8 mouse cellular contexts compared by ENCODE assay signal in the genomic region with DNA sequence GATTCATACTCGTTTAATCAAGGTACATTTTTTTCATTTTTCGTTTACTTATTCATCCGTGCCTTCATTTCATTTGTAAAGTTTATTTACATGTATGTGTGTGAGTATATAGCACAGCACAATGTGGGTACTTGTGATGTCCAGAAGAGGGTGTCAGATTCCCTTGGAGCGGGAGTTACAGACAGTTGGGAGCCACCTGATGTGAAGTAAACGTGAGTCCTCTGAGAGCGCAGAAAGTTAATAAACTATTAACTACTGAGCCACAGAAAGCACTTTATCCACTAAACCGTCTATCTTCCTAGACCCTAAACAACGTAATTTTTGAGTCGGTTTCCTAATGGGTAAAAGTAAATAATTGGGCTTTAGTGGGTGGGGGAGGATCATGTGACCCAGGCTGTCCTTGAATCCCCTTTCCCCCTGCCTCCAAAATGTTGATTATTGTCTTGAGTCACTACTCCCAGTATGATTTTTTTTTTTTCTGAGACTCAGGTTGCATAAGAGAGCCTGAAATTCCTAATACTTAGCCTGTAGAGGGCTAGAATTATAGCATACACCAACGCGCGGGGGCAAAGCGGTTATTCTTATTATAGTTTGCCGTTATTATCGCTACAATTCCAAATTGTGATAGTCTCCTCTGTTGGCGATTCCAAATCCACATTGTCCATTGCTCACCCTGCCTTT. TPM values are rescaled to one million over a fixed set of nuclear protein-coding genes. Genes with fewer than 3 reads are reported as not detected.
DNase-seq lines count a peak whose midpoint lies in the region; ATAC-seq and TF ChIP-seq lines count a peak whose summit lies in the region.

No protein-coding gene starts in this region.

- no peaks in the 10 kb centered on the region for H3K36me3 ChIP-seq in heart, embryonic 11.5 days (ENCODE audit: control insufficient read depth, insufficient read depth, low read length)
- H3K36me3 ChIP-seq in ES-E14 (ENCODE audit: control insufficient read depth, insufficient read depth, low read length, poor library complexity, severe bottlenecking), result no peaks in the 10 kb centered on the region
- H3K36me3 ChIP-seq in forebrain, embryonic 16.5 days (ENCODE audit: control insufficient read depth, insufficient read depth), result no peaks in the 10 kb centered on the region
- no peaks in the 10 kb centered on the region for H3K36me3 ChIP-seq in liver, embryonic 15.5 days (replicated peaks)

- H3K27me3 ChIP-seq in heart, embryonic 11.5 days (ENCODE audit: control insufficient read depth, insufficient read depth, low read length), result no peaks in the 10 kb centered on the region
- H3K27me3 ChIP-seq in forebrain, embryonic 16.5 days (replicated peaks; ENCODE audit: control insufficient read depth, insufficient read depth, low read length), result no peaks in the 10 kb centered on the region
- no peaks in the 10 kb centered on the region for H3K27me3 ChIP-seq in liver, embryonic 15.5 days

- no peak for ATAC-seq in heart, embryonic 11.5 days (replicated peaks; ENCODE audit: insufficient number of reproducible peaks, low FRiP score, low TSS enrichment)
- peak; percentile 52 for ATAC-seq in forebrain, embryonic 16.5 days
- peak; percentile 6; the same call in 1 of the 2 replicates for ATAC-seq in liver, embryonic 15.5 days (ENCODE audit: insufficient read depth)

- H3K27ac ChIP-seq in heart, embryonic 11.5 days (ENCODE audit: low read depth, low read length), result peak overlapping the region; percentile 99
- H3K27ac ChIP-seq in ES-E14 (ENCODE audit: insufficient read depth, low read depth, low read length, poor library complexity, severe bottlenecking), result peak overlapping the region; percentile 68; the same call in 1 of the 2 replicates
- H3K27ac ChIP-seq in forebrain, embryonic 16.5 days (ENCODE audit: low read length), result peak overlapping the region; percentile 88
- peak overlapping the region; percentile 79 for H3K27ac ChIP-seq in liver, embryonic 15.5 days (replicated peaks)

- no peak for DNase-seq in heart, adult 8-10 months (ENCODE audit: low spot score)
- DNase-seq in ES-E14 (ENCODE audit: low read depth, low spot score), result no peak
- DNase-seq in right cerebral cortex, postnatal 25 days, result no peak
- no peak for DNase-seq in urinary bladder, adult 2 months (ENCODE audit: low spot score)
- DNase-seq in spleen, postnatal 36 days (ENCODE audit: low spot score in 2 of 2), result no peak

- H3K4me3 ChIP-seq in heart, embryonic 11.5 days (ENCODE audit: low read depth, low read length), result peak overlapping the region; percentile 100
- H3K4me3 ChIP-seq in ES-E14 (ENCODE audit: insufficient read depth in 1 of 2, low read depth in 1 of 2, low read length in 2 of 2, poor library complexity in 1 of 2, severe bottlenecking in 1 of 2), result peak overlapping the region; percentile 79 to 91
- peak overlapping the region; percentile 94 for H3K4me3 ChIP-seq in forebrain, embryonic 16.5 days (replicated peaks; ENCODE audit: low read length)
- H3K4me3 ChIP-seq in liver, embryonic 15.5 days (replicated peaks), result peak overlapping the region; percentile 93

- in situ Hi-C loops in ES-E14 (cut with MboI; ENCODE audit: low sequenced_read_pairs in 2 of 2, unreplicated experiment in 2 of 2), result no loop called here

- WGBS in heart, embryonic 11.5 days (ENCODE audit: insufficient replicate concordance), result 27% methylated on average over 16 of the region's 16 CpGs
- WGBS in forebrain, embryonic 16.5 days, result 24% methylated on average over 16 of the region's 16 CpGs
- WGBS in liver, embryonic 15.5 days (ENCODE audit: insufficient replicate concordance), result 27% methylated on average over 16 of the region's 16 CpGs

- peak overlapping the region; percentile 99 for H3K9ac ChIP-seq in heart, embryonic 11.5 days (ENCODE audit: low read depth, low read length)
- peak overlapping the region; percentile 96 for H3K9ac ChIP-seq in ES-E14 (ENCODE audit: insufficient read depth, low read depth, low read length, poor library complexity, severe bottlenecking)
- H3K9ac ChIP-seq in forebrain, embryonic 16.5 days (replicated peaks; ENCODE audit: low read depth, low read length), result peak overlapping the region; percentile 98
- H3K9ac ChIP-seq in liver, embryonic 15.5 days, result peak overlapping the region; percentile 97

- H3K9me3 ChIP-seq in heart, embryonic 11.5 days (replicated peaks; ENCODE audit: control insufficient read depth, low read length), result 0 out of 2 replicates have a peak, but pooled peaks cover 2% of the 10 kb centered on the region
- no peaks in the 10 kb centered on the region for H3K9me3 ChIP-seq in ES-E14 (ENCODE audit: control insufficient read depth, insufficient read depth, low read depth, low read length)
- no peaks in the 10 kb centered on the region for H3K9me3 ChIP-seq in forebrain, embryonic 16.5 days (ENCODE audit: control insufficient read depth, low read length)
- H3K9me3 ChIP-seq in liver, embryonic 15.5 days (replicated peaks), result no peaks in the 10 kb centered on the region

- peak overlapping the region; percentile 76 for H3K4me2 ChIP-seq in heart, embryonic 11.5 days
- H3K4me2 ChIP-seq in forebrain, embryonic 16.5 days (ENCODE audit: low read length), result peak overlapping the region; percentile 65
- peak overlapping the region; percentile 77 for H3K4me2 ChIP-seq in liver, embryonic 15.5 days

- peaks cover 3% of the 10 kb centered on the region; the same call in 1 of the 2 replicates for H3K4me1 ChIP-seq in heart, embryonic 11.5 days (ENCODE audit: control insufficient read depth, insufficient read depth, low read length)
- peaks cover 8 to 9% of the 10 kb centered on the region in 2 experiments for H3K4me1 ChIP-seq in ES-E14 (ENCODE audit: control insufficient read depth in 2 of 2, insufficient read depth in 2 of 2, low read length in 2 of 2, poor library complexity in 1 of 2)
- peaks cover 31% of the 10 kb centered on the region for H3K4me1 ChIP-seq in forebrain, embryonic 16.5 days (replicated peaks; ENCODE audit: control insufficient read depth, insufficient read depth, low read length)
- peaks cover 42% of the 10 kb centered on the region for H3K4me1 ChIP-seq in liver, embryonic 15.5 days (replicated peaks)

TF ChIP-seq in ES-E14, 5 proteins besides CTCF, POLR2A, EP300 and RAD21:
- TF ChIP-seq ZC3H11A (IDR thresholded peaks at IDR 0.05; ENCODE audit: borderline replicate concordance, low read depth, low read length) (no peak), HCFC1 (IDR thresholded peaks at IDR 0.05; ENCODE audit: borderline replicate concordance, insufficient read depth, low read length) (no peak)

RNA-seq across cellular contexts. Expression of a gene that starts 0.6 kb away (rescaled TPM):
- 1,178 and 1,213 TPM in 2 replicates for polyA plus RNA-seq in heart, embryonic 11.5 days (2014; fragmentation: Nextera tagmentation; extraction: Ambion mirVana)
- total RNA-seq in heart, adult 8-10 months (2022), result 1,000 to 10,000 TPM; 2,249 to 2,640 (median 2,421) TPM
- 390 TPM in 2 replicates for total RNA-seq in ES-E14 (2012; rRNA removed)
- polyA plus RNA-seq in forebrain, embryonic 16.5 days (2015; fragmentation: Nextera tagmentation; extraction: Ambion mirVana), result 720 and 756 TPM in 2 replicates
- 249 and 287 TPM in 2 replicates for polyA plus RNA-seq in liver, embryonic 15.5 days (2015; fragmentation: Nextera tagmentation; extraction: Ambion mirVana)
- 223 and 254 TPM in 2 replicates for polyA plus RNA-seq in urinary bladder, adult 2 months (2012; rRNA removed)

RNA-seq across cellular contexts. Expression of a gene that starts 16.7 kb away (rescaled TPM):
- 16.3 and 17.1 TPM in 2 replicates for polyA plus RNA-seq in heart, embryonic 11.5 days (2014; fragmentation: Nextera tagmentation; extraction: Ambion mirVana)
- 1 to 10 TPM; 2.0 to 3.7 (median 2.0) TPM for total RNA-seq in heart, adult 8-10 months (2022)
- total RNA-seq in ES-E14 (2012; rRNA removed), result 40.9 and 48.7 TPM in 2 replicates
- 23.4 and 24.4 TPM in 2 replicates for polyA plus RNA-seq in forebrain, embryonic 16.5 days (2015; fragmentation: Nextera tagmentation; extraction: Ambion mirVana)
- polyA plus RNA-seq in liver, embryonic 15.5 days (2015; fragmentation: Nextera tagmentation; extraction: Ambion mirVana), result 0.39 and 0.64 TPM in 2 replicates
- 1.7 and 2.8 TPM in 2 replicates for polyA plus RNA-seq in urinary bladder, adult 2 months (2012; rRNA removed)

RNA-seq across cellular contexts. Expression of a gene that starts 16.8 kb away (rescaled TPM):
- polyA plus RNA-seq in heart, embryonic 11.5 days (2014; fragmentation: Nextera tagmentation; extraction: Ambion mirVana), result 12.1 and 12.6 TPM in 2 replicates
- total RNA-seq in heart, adult 8-10 months (2022), result 10 to 100 TPM in 3 of 4 experiments, 1 to 10 TPM in 1; 9.5 to 11.6 (median 10.8) TPM
- 10.2 and 10.8 TPM in 2 replicates for total RNA-seq in ES-E14 (2012; rRNA removed)
- 25.2 and 26.6 TPM in 2 replicates for polyA plus RNA-seq in forebrain, embryonic 16.5 days (2015; fragmentation: Nextera tagmentation; extraction: Ambion mirVana)
- polyA plus RNA-seq in liver, embryonic 15.5 days (2015; fragmentation: Nextera tagmentation; extraction: Ambion mirVana), result 6.1 and 6.5 TPM in 2 replicates
- polyA plus RNA-seq in urinary bladder, adult 2 months (2012; rRNA removed), result 14.9 and 17.5 TPM in 2 replicates

RNA-seq across cellular contexts. Expression of a gene that starts 32.0 kb away (rescaled TPM):
- 67.5 and 76.1 TPM in 2 replicates for polyA plus RNA-seq in heart, embryonic 11.5 days (2014; fragmentation: Nextera tagmentation; extraction: Ambion mirVana)
- 100 to 1,000 TPM; 127 to 162 (median 147) TPM for total RNA-seq in heart, adult 8-10 months (2022)
- total RNA-seq in ES-E14 (2012; rRNA removed), result 42.3 and 45.2 TPM in 2 replicates
- 57.5 and 73.7 TPM in 2 replicates for polyA plus RNA-seq in forebrain, embryonic 16.5 days (2015; fragmentation: Nextera tagmentation; extraction: Ambion mirVana)
- 11.9 and 12.5 TPM in 2 replicates for polyA plus RNA-seq in liver, embryonic 15.5 days (2015; fragmentation: Nextera tagmentation; extraction: Ambion mirVana)
- 21.3 and 22.5 TPM in 2 replicates for polyA plus RNA-seq in urinary bladder, adult 2 months (2012; rRNA removed)

RNA-seq across cellular contexts. Expression of a gene that starts 40.2 kb away (rescaled TPM):
- polyA plus RNA-seq in heart, embryonic 11.5 days (2014; fragmentation: Nextera tagmentation; extraction: Ambion mirVana), result 53.3 and 54.9 TPM in 2 replicates
- 10 to 100 TPM; 25.0 to 31.1 (median 25.3) TPM for total RNA-seq in heart, adult 8-10 months (2022)
- total RNA-seq in ES-E14 (2012; rRNA removed), result 51.7 and 79.6 TPM in 2 replicates
- polyA plus RNA-seq in forebrain, embryonic 16.5 days (2015; fragmentation: Nextera tagmentation; extraction: Ambion mirVana), result 54.0 and 56.0 TPM in 2 replicates
- 24.9 and 25.7 TPM in 2 replicates for polyA plus RNA-seq in liver, embryonic 15.5 days (2015; fragmentation: Nextera tagmentation; extraction: Ambion mirVana)
- 60.9 and 62.9 TPM in 2 replicates for polyA plus RNA-seq in urinary bladder, adult 2 months (2012; rRNA removed)
